Mouse (Mus musculus): ENCODE measurements at regions not wholly inside any gene's neighbourhood (a gene's known extent, or its start where the extent isn't known, plus 50 kb on each side); places are given as distances from the start of the nearest gene placed in this dataset.
A peak's percentile ranks its signal among the peaks of the same experiment; 100 is the strongest.
"Not testable (repeated sequence)": the region's sequence is repeated elsewhere in the genome, so short reads cannot be mapped to it uniquely, and the experiment has no call there.

DNA sequence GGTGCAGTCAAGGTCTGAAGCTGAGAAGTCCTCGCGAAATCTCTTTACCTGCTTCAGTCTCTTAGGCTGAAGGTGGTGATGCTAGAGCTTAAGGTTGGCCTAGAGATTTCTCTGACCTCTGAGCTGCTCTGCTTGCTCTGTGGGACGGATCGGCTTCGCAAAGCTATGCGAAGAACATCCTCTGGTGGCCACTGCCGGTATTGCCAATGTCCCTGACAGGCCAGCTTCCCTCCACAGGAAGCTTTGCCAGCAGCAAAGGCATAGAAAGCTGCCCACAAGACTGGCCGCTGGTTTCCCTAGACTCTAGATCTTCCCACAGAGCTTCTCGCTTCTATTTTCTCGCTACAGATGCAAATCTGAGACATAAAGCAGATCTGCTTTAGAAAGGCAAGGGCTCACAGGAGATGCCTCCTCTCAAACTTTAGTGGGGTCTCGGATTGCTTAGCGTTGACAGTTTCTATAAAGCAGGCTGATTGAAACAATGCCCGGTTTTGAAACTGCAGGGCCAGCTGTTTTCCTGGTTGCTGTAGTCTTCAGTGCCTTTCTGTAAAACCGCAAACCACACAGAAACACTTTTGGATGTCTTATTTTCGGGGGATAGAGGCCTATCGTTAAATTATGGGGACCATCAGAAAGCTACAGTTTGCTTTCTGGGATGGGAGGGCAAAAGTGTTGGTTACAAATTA, 153.7 kb downstream of the Car8 start:
- DNase-seq (ENCODE audit: low spot score in 2 of 2): peak; percentile 25 to 79

DNA sequence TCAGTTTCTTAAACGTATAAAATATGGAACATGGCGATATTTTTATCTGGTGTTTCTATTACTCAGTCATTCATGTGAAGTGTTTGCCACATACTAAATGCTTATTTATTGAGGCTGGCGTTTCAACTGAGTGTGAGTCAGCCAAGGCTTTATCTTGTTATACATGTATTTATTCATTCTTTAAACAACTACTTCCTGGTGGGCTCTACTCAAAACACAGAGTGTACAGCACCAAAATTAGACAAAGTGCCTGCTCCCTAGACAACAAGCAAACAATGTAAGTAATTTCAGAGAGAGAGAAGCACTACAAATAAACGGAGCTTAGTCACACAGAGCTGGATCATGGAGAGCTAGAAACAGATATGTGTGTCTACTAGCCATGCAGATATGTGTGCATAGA, 159.5 kb downstream of the Car8 start:
- no peak for DNase-seq (ENCODE audit: low spot score in 2 of 2)

DNA sequence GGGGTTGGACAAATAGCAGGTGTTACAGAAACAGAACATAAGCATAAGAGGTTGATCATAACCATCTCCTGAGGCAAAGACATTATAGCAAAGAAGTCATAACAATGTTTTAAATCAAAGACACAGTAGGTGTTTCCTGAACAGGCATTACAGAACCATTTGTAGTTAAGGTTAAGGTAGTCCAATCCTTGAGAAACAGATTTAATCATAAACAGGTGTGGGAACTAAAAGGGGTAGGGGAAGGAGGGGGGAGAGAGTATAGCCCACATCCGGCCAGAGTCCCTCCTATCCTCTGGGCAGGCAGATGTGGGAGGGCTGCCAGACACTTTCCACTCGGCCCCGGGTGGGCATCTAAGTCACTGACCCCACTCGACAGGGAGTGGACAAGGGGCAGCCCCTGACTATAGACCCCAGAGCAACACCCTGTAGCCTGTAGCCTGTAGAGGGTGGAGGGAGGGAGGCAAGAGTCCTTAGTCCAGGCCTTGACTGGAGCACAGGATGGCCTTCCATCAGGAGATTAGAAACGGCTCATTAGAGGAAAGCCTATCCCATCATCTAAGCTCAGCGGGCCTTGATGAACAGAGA, 165.8 kb downstream of the Car8 start:
- DNase-seq (ENCODE audit: low spot score in 2 of 2): no peak

GRCm38 (mm10) chr4:8070693-8071092, 168.1 kb downstream of the Car8 start:
- DNase-seq (ENCODE audit: low spot score in 2 of 2): not testable (repeated sequence)

DNA sequence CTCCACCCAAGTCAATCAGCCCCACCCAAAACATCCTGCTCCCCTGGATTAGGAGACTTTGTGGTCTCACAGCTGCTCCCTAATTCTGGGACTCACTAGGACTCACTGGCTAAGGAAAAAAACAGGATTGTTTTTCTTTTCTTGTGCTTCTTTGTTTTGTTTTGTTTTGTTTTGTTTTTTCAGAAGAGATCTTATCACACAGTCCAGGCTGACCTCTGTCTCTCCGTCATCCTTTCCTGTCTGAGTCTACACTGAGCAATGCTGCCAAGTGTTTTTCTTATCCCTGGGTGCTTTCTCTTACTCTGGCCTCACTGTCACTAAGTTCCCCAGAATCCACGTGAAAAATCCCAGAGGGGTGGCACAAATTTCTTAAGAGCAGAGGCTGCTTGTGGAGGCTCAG, 170.8 kb downstream of the Car8 start:
- DNase-seq (ENCODE audit: low spot score in 2 of 2): no peak

DNA sequence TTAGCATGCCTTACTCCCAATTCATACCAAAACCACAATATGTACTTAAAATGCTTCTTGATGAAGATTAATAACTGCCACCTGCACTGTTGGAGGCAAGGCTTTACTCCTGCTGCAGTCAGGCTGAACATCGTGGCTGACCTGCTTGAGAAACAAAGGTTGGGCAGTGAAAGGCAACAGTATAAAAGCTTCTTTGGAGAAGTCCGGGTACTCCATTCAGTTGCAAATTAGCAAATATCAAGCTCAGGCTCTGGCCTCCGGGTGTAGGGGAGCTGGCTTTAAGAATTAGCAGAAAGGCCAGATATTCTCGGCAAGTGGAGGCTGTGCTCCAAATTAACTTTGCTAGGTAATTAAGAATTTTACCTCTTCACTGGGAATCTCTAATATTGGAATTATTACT, 197.1 kb downstream of the Car8 start:
- DNase-seq (ENCODE audit: low spot score in 2 of 2): no peak

DNA sequence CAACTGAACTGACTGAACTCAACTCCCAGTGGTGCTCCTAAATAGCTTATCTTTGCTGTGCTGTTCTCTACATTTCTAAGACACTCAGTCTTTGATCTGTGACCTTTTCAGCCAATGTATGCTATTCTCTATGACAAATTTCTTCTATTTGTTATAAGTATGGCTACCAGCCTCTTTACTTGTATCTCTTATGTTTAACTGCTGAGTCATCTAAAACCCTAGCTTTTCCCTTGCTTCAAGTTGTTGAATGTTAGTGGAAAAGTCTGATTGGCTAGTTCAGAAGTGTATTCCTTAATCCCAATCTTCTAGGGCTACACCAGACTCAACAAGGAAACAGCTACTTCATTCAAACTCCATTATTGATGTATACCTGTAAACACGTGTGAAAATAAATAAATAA, 201.0 kb downstream of the Car8 start:
- no peak for DNase-seq (ENCODE audit: low spot score in 2 of 2)

DNA sequence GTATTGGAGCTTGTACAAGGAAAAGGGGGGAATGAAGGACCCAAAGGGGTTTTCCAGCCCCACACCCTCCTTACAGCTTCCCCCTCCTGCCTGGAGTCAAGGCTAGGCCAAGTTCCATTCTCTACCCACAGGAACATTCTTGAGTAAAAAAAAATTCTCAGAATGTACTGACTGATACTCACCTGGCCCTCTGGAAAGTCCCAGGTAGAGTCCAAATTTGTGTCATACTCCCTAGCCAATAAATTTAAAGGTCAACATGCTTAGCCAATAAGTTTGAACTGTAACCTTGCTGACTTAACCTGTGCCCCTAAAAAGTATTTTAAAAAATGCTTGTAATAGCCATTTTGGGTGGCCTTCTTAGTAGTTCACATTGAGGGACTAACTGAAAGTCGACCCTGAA, 205.4 kb downstream of the Car8 start:
- DNase-seq (ENCODE audit: low spot score in 2 of 2): not testable (repeated sequence)

- peak; percentile 16 to 75 for DNase-seq (ENCODE audit: low spot score in 2 of 2)
Measured at GRCm38 (mm10) chr4:8005155-8005554, 233.7 kb downstream of the Car8 start.

GRCm38 (mm10) chr4:7997575-7997953, 241.3 kb downstream of the Car8 start:
- no peak for DNase-seq (ENCODE audit: low spot score in 2 of 2)

- no peak for DNase-seq (ENCODE audit: low spot score in 2 of 2)
Measured at GRCm38 (mm10) chr4:7996923-7997574, 241.8 kb downstream of the Car8 start.

- no peak for DNase-seq (ENCODE audit: low spot score in 2 of 2)
Measured at GRCm38 (mm10) chr4:7992944-7993343, 245.9 kb downstream of the Car8 start.

DNA sequence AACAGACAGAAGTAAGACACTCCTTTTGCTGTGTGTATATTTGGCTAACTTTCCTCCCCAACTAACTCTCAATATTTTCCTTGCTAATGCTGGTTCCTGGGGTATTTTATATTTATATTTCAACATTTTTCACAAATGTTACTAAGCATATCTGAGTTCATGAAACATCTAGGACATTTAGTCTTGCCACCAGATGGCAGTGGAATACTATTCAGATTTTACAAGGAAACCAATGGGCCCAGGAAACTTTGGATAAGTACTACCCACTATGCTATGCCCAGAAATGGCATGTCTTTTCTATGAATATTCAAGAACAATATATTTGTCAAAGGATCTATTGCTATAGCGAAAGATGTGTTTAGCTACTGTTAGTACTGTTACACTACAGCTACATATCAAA, 251.1 kb downstream of the Car8 start:
- DNase-seq (ENCODE audit: low spot score in 2 of 2): peak in 1 of 2 experiments; percentile 10

- no peak for DNase-seq (ENCODE audit: low spot score in 2 of 2)
Measured at GRCm38 (mm10) chr4:7987346-7987745, 251.5 kb downstream of the Car8 start.

DNA sequence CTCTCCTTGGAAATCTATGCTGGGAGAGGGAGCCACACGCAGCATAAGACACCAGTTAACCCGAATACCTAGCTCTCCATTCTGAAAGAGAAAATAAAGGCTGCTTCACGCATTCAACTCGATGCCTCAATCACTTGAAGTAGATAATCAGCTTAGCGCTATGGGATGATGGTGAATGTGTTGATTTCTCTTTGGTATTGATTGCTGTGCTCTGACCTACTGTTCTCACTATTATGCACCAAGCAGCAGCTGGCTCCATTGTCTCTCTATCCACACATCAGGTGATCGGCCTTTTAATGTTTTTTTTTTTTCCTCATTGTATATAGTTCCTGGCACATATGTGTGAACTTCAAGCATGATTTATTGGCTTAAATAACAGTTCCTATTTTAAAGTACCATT, 254.0 kb downstream of the Car8 start:
- DNase-seq (ENCODE audit: low spot score in 2 of 2): no peak

DNA sequence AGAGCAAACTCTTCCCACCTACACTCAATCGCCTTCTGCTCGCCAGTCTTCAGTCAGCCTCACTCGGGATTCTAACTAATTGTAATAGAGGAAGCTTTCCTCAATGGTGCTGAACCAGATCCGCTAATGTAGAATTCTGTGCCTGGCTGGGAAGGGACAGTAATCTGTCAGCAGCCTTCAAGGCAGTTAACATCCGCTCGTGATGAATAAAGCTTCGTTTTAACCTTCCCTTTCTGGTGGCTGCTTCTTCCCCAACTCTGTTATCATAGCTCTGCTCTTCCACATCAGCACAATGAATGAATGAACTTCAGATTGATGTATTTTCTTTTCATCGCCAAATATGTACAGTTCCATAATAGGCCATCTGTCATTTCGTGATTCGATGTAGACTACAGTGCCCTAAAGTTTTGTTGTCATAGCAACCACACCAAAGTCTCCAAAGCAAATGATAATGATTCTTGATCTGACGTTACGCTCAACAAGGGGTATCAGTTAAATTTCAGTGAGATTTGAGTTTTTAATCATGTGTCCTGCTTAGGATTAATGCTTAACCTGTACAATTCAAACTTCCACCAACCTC, 259.0 kb downstream of the Car8 start:
- DNase-seq (ENCODE audit: low spot score in 2 of 2): no peak

- no peak for DNase-seq (ENCODE audit: low spot score in 2 of 2)
Measured at GRCm38 (mm10) chr4:7977661-7978444, 261.0 kb downstream of the Car8 start.

GRCm38 (mm10) chr4:7970272-7970671, 268.6 kb downstream of the Car8 start:
- peak in 1 of 2 experiments; percentile 19 for DNase-seq (ENCODE audit: low spot score in 2 of 2)

DNA sequence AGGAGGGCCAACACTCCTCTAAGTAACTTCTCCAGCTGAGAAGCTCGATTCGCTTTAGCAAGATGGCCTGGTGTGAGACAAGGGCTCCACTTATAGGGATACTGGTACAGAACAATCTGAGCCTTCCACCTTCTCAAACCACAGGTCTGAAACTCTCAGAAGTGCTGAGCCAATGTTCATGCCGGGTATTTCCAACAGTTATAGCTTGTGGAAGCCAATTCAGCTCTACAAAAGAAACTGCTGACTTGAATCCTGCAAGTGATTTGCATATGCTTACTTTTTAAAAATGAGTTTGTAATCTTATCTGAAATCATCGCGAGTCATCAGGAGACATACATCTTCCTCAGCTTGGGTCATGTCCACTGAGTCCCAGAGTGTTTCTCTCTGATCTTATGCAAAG, 273.2 kb downstream of the Car8 start:
- no peak for DNase-seq (ENCODE audit: low spot score in 2 of 2)

DNA sequence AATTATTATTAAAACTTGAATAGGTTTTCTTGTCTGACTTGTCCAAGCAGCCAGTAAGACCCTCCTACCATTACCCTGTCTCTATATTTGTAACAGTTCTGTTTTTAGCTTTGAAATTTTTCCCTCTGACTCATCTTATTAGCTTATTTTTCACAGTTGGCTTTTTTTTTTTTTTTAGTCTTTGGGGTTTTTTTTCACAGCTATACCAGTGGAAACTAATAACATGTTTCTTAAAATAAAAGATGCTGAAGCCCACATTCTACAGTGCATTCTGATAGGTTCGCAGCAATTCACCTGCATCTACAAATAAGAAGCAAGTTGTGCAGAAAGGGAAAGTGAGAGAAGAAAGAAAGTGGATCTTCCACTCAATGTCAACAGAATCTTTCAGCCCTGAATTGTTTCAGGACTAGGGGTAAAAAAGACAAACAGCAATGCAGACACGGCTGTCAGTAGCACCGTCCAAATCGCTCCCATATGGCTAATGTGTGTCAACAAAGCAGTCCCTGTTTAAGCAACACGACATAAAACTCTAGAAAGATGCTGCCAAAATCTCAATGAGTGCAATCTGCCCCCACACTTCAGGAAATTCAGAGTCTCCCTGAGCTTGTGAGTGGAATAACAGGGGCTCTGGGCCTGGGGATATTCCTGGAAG, 277.2 kb downstream of the Car8 start:
- DNase-seq (ENCODE audit: low spot score in 2 of 2): peak in 1 of 2 experiments; percentile 37

- no peak for DNase-seq (ENCODE audit: low spot score in 2 of 2)
Measured at GRCm38 (mm10) chr4:7960335-7960734, 278.5 kb downstream of the Car8 start.

Data from layer of hippocampus, adult 18-20 months (tissue).